Mouse (Mus musculus) liver, postnatal 0 days (tissue): ENCODE measurements at regions not wholly inside any gene's neighbourhood (a gene's known extent, or its start where the extent isn't known, plus 50 kb on each side); places are given as distances from the start of the nearest gene placed in this dataset.

ENCODE experiments used
- CTCF ChIP-seq: sonication (generic); IDR thresholded peaks from 2 replicates; pipeline ENCODE4 v1.5.1; 2016; ENCODE audit warnings: antibody characterized with exemption, low read depth
- EP300 ChIP-seq: IDR thresholded peaks from 2 replicates; pipeline ENCODE4 v1.6.1; 2016; ENCODE audit warnings: antibody characterized with exemption, low read depth, mild to moderate bottlenecking

DNA sequence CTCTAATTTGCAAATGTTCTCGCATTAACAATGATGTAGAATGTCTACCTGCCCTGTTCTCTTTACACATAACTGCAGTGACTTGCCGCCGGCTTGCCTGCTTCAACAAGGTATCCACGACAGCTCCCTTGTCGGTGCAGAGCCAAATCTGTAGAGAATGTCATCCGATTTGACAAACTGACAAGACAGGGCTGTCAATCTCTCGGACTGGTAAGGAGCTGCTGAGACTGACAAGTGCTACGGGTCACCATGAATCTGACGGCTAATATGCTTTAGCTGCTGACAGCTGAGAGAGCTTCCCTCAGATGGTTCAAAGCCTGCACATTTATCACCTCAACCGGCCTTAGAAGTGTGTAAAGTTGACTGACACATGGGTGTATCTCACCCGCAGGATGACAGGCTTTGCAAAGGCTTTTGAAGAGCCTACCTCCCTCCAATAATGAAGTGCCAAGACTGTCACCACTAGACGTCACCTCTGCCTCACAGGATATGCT, 129.0 kb upstream of the Castor2 start:
- no peak for TF ChIP-seq CTCF
- TF ChIP-seq EP300, result no peak
